Mouse (Mus musculus) stomach, postnatal 0 days (tissue): ENCODE measurements around the gene Sec14l3. TPM values are rescaled to one million over a fixed set of nuclear protein-coding genes. Genes with fewer than 3 reads are reported as not detected.

Experiments used
- ATAC-seq: fragments of 200-750 bp; cut with Nextera tagmentation; 2 replicates; pipeline ENCODE4 v1.8.0; 2017; ENCODE audit not compliant: low FRiP score, low TSS enrichment
- DNase-seq: peaks from one replicate; pipeline ENCODE4 v3.0.0-alpha.2; 2016; ENCODE audit warnings: low spot score
- H3K27ac ChIP-seq: fragments of 300-500 bp; sonication (generic); replicated peaks from 2 replicates; pipeline ENCODE4 v1.5.1; 2014; ENCODE audit warnings: mild to moderate bottlenecking, control low read depth
- H3K27me3 ChIP-seq: fragments of 300-500 bp; sonication (generic); 2 replicates; pipeline ENCODE4 v1.6.1; 2014; ENCODE audit warnings: low read length; ENCODE audit not compliant: control insufficient read depth, insufficient read depth
- H3K36me3 ChIP-seq: fragments of 300-500 bp; sonication (generic); 2 replicates; pipeline ENCODE4 v1.6.1; 2014; ENCODE audit warnings: low read length, mixed read lengths; ENCODE audit not compliant: control insufficient read depth, insufficient read depth
- H3K4me1 ChIP-seq: fragments of 300-500 bp; sonication (generic); replicated peaks from 2 replicates; pipeline ENCODE4 v1.6.1; 2014; ENCODE audit warnings: antibody characterized with exemption; ENCODE audit not compliant: control insufficient read depth, insufficient read depth
- H3K4me2 ChIP-seq: fragments of 300-500 bp; sonication (generic); replicated peaks from 2 replicates; pipeline ENCODE4 v1.6.1; 2014; ENCODE audit warnings: low read depth, mild to moderate bottlenecking, control low read depth, moderate library complexity
- H3K4me3 ChIP-seq: fragments of 300-500 bp; sonication (generic); 2 replicates; pipeline ENCODE4 v1.5.1; 2014; ENCODE audit warnings: low read depth, low read length, control low read depth
- H3K9ac ChIP-seq: fragments of 300-500 bp; sonication (generic); 2 replicates; pipeline ENCODE4 v1.6.1; 2014; ENCODE audit warnings: mild to moderate bottlenecking, low read length, control low read depth, mixed read lengths
- H3K9me3 ChIP-seq: fragments of 300-500 bp; sonication (generic); 2 replicates; pipeline ENCODE4 v1.6.1; 2016; ENCODE audit warnings: low read length; ENCODE audit not compliant: control insufficient read depth
- CTCF ChIP-seq: IDR thresholded peaks from 2 replicates; pipeline ENCODE4 v1.5.1; 2016; ENCODE audit warnings: antibody characterized with exemption, low read depth, mild to moderate bottlenecking, moderate library complexity
- EP300 ChIP-seq: optimal IDR thresholded peaks from 2 replicates; pipeline ENCODE3; 2016; ENCODE audit warnings: antibody characterized with exemption
- WGBS: fragments of 180-500 bp; shearing (Covaris S2); extraction: QIAGEN DNeasy Blood & Tissue Kit; methylation state at CpG from one replicate; pipeline ENCODE4 v1.1.7; 2014; 5-methylcytosine and 5-hydroxymethylcytosine counted together
- polyA plus RNA-seq: library from polyadenylated mRNA; unstranded; fragments of >200 nt; fragmentation: Nextera tagmentation; extraction: Ambion mirVana; gene quantifications from 2 replicates; pipeline ENCODE4 v1.2.1, GENCODE M21; 2015

Sec14l3 gene
- polyA plus RNA-seq, 1 experiment from 2014 or later = 0.15 TPM

- Histone ChIP-seq H3K27me3 (no peaks in the 10 kb centered on the region), H3K36me3 (no peaks in the 10 kb centered on the region), H3K4me2 (no peak overlapping the region), H3K9me3 (no peaks in the 10 kb centered on the region), H3K4me3 (no peak overlapping the region), H3K27ac (no peak overlapping the region), H3K4me1 (no peaks in the 10 kb centered on the region), H3K9ac (no peak overlapping the region)
- no peak for ATAC-seq
- TF ChIP-seq EP300 (no peak), CTCF (no peak)
- 44% methylated on average over 6 of the region's 6 CpGs for WGBS
- DNase-seq = no peak
Measured at GRCm38 (mm10) chr11:4062981-4063380, 1.7 kb upstream of the Sec14l3 start.

- no peak for DNase-seq
- no peaks in the 10 kb centered on the region for H3K27me3 ChIP-seq
- H3K9ac ChIP-seq = no peak overlapping the region
- no peaks in the 10 kb centered on the region for H3K4me1 ChIP-seq
- no peak for ATAC-seq
- H3K9me3 ChIP-seq = no peaks in the 10 kb centered on the region
- no peak overlapping the region for H3K27ac ChIP-seq
- H3K4me2 ChIP-seq = no peak overlapping the region
- WGBS = 64% methylated on average over 1 of the region's 1 CpGs
- H3K36me3 ChIP-seq = no peaks in the 10 kb centered on the region
- no peak for TF ChIP-seq EP300
- no peak for TF ChIP-seq CTCF
- no peak overlapping the region for H3K4me3 ChIP-seq
Measured at GRCm38 (mm10) chr11:4069664-4070063, 5.0 kb downstream of the Sec14l3 start.

GRCm38 (mm10) chr11:4076633-4077032 is 12.0 kb downstream of the Sec14l3 start:
- no peak overlapping the region for H3K9ac ChIP-seq
- ATAC-seq (no peak), DNase-seq (peak; percentile 73)
- H3K27ac ChIP-seq = no peak overlapping the region
- 10% methylated on average over 8 of the region's 8 CpGs for WGBS
- H3K27me3 ChIP-seq = no peaks in the 10 kb centered on the region
- H3K36me3 ChIP-seq = no peaks in the 10 kb centered on the region
- no peaks in the 10 kb centered on the region for H3K9me3 ChIP-seq
- H3K4me1 ChIP-seq = no peaks in the 10 kb centered on the region
- H3K4me2 ChIP-seq = no peak overlapping the region
- 0 out of 2 replicates have a peak, but pooled peaks have one; percentile 3 for TF ChIP-seq CTCF
- no peak for TF ChIP-seq EP300
- no peak overlapping the region for H3K4me3 ChIP-seq

GRCm38 (mm10) chr11:4078267-4078933 is 13.8 kb downstream of the Sec14l3 start:
- H3K27ac ChIP-seq = no peak overlapping the region
- no peak overlapping the region for H3K9ac ChIP-seq
- H3K36me3 ChIP-seq = no peaks in the 10 kb centered on the region
- no peak overlapping the region for H3K4me3 ChIP-seq
- H3K27me3 ChIP-seq = no peaks in the 10 kb centered on the region
- 77% methylated on average over 7 of the region's 7 CpGs for WGBS
- ATAC-seq (no peak), DNase-seq (no peak)
- H3K4me1 ChIP-seq = no peaks in the 10 kb centered on the region
- TF ChIP-seq EP300 (no peak), CTCF (no peak)
- H3K9me3 ChIP-seq = no peaks in the 10 kb centered on the region
- no peak overlapping the region for H3K4me2 ChIP-seq

GRCm38 (mm10) chr11:4080219-4080618 is 15.6 kb downstream of the Sec14l3 start:
- H3K4me2 ChIP-seq = no peak overlapping the region
- H3K4me1 ChIP-seq = no peaks in the 10 kb centered on the region
- H3K36me3 ChIP-seq = no peaks in the 10 kb centered on the region
- H3K9me3 ChIP-seq = no peaks in the 10 kb centered on the region
- no peaks in the 10 kb centered on the region for H3K27me3 ChIP-seq
- no peak overlapping the region for H3K4me3 ChIP-seq
- TF ChIP-seq EP300 (no peak), CTCF (peak; percentile 90)
- DNase-seq = peak; percentile 73
- 9% methylated on average over 4 of the region's 4 CpGs for WGBS
- no peak overlapping the region for H3K9ac ChIP-seq
- ATAC-seq = no peak
- no peak overlapping the region for H3K27ac ChIP-seq

- peak; percentile 53 for DNase-seq
- Histone ChIP-seq H3K9ac (no peak overlapping the region), H3K4me3 (no peak overlapping the region), H3K27me3 (no peaks in the 10 kb centered on the region), H3K36me3 (no peaks in the 10 kb centered on the region), H3K27ac (no peak overlapping the region), H3K4me2 (no peak overlapping the region), H3K4me1 (no peaks in the 10 kb centered on the region), H3K9me3 (no peaks in the 10 kb centered on the region)
- TF ChIP-seq CTCF (peak; percentile 91), EP300 (no peak)
- 35% methylated on average over 5 of the region's 5 CpGs for WGBS
- ATAC-seq = 0 out of 2 replicates have a peak, but pooled peaks have one; percentile 35
Measured at GRCm38 (mm10) chr11:4083316-4084078, 18.9 kb downstream of the Sec14l3 start.
